Comparison of ENCODE assay signal across 8 mouse cellular contexts in the genomic region with DNA sequence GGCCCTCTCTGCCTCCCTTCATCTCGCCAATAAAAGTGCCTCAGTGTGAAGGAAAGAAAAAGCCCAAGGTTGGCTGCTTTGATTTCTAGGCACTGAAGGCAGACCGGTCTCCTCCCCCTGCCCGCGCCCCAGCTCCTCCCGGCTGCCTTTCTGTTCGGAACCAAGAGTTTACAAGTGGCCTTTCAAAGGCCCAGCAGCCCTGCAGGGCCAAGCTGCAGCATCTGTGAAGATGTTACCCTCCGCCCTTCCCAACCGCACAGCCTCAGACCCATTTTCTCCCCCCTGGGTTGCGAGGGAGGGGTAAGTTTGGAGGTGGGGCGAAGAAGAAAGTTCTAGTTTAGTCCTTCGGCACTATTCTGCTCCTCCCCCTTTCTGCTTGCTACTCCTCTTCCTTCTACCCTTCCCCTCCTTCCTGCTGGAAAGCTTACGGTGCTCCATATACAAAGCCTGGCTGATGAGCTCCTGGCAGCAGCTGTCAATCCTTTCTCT.
DNase-seq lines count a peak whose midpoint lies in the region; ATAC-seq and TF ChIP-seq lines count a peak whose summit lies in the region.

No protein-coding gene starts in this region.

- peak overlapping the region; percentile 43 for H3K4me3 ChIP-seq in kidney, adult 2 months (ENCODE audit: insufficient read depth, low read depth, low read length)
- peak overlapping the region; percentile 60 for H3K4me3 ChIP-seq in liver, embryonic 11.5 days (ENCODE audit: low read depth, low read length)
- peak overlapping the region; percentile 52 for H3K4me3 ChIP-seq in neural tube, embryonic 12.5 days

- TF ChIP-seq POLR2A in kidney, adult 2 months (IDR thresholded peaks at IDR 0.05; ENCODE audit: low read depth, low read length), result no peak

- H3K27ac ChIP-seq in kidney, adult 2 months (ENCODE audit: insufficient read depth, low read depth, low read length), result peak overlapping the region; percentile 97
- H3K27ac ChIP-seq in liver, embryonic 11.5 days (ENCODE audit: low read depth, low read length), result peak overlapping the region; percentile 70
- H3K27ac ChIP-seq in neural tube, embryonic 12.5 days, result peak overlapping the region; percentile 93; the same call in 1 of the 2 replicates

- peak overlapping the region; percentile 72 for H3K4me2 ChIP-seq in liver, embryonic 11.5 days
- peak overlapping the region; percentile 66 for H3K4me2 ChIP-seq in neural tube, embryonic 12.5 days (replicated peaks)

- no peak for TF ChIP-seq CTCF in kidney, adult 2 months (conservative IDR thresholded peaks at IDR 0.05; ENCODE audit: insufficient read depth, insufficient read length, low read depth, low read length)

- H3K36me3 ChIP-seq in kidney, adult 2 months (ENCODE audit: control insufficient read depth, insufficient read depth, low read length), result no peaks in the 10 kb centered on the region
- no peaks in the 10 kb centered on the region for H3K36me3 ChIP-seq in liver, embryonic 11.5 days (ENCODE audit: control insufficient read depth, insufficient read depth, low read length)
- H3K36me3 ChIP-seq in neural tube, embryonic 12.5 days, result no peaks in the 10 kb centered on the region

- no peaks in the 10 kb centered on the region for H3K9me3 ChIP-seq in liver, embryonic 11.5 days (ENCODE audit: control insufficient read depth, low read length)
- H3K9me3 ChIP-seq in neural tube, embryonic 12.5 days, result no peaks in the 10 kb centered on the region

- H3K9ac ChIP-seq in liver, embryonic 11.5 days (ENCODE audit: low read depth, low read length), result peak overlapping the region; percentile 37; the same call in 1 of the 2 replicates
- H3K9ac ChIP-seq in neural tube, embryonic 12.5 days, result peak overlapping the region; percentile 72; the same call in 1 of the 2 replicates

- 3% methylated on average over 12 of the region's 12 CpGs for WGBS in kidney, adult 2 months
- WGBS in liver, embryonic 11.5 days, result 5% methylated on average over 12 of the region's 12 CpGs
- 1% methylated on average over 12 of the region's 12 CpGs for WGBS in neural tube, embryonic 12.5 days

- peaks cover 26% of the 10 kb centered on the region for H3K4me1 ChIP-seq in kidney, adult 2 months (ENCODE audit: control insufficient read depth, insufficient read depth, low read length)
- H3K4me1 ChIP-seq in liver, embryonic 11.5 days (replicated peaks; ENCODE audit: control insufficient read depth, insufficient read depth, low read length), result peaks cover 9% of the 10 kb centered on the region
- peaks cover 22% of the 10 kb centered on the region for H3K4me1 ChIP-seq in neural tube, embryonic 12.5 days

- peak; percentile 24 for ATAC-seq in liver, embryonic 11.5 days (replicated peaks; ENCODE audit: low FRiP score)
- ATAC-seq in neural tube, embryonic 12.5 days (ENCODE audit: low FRiP score, low read depth), result no peak; the same call in none of the 2 replicates

- no peaks in the 10 kb centered on the region for H3K27me3 ChIP-seq in kidney, adult 2 months (replicated peaks; ENCODE audit: control insufficient read depth, insufficient read depth, low read length)
- peaks cover 2% of the 10 kb centered on the region; the same call in 1 of the 2 replicates for H3K27me3 ChIP-seq in liver, embryonic 11.5 days (replicated peaks; ENCODE audit: control insufficient read depth, insufficient read depth, low read length)
- no peaks in the 10 kb centered on the region for H3K27me3 ChIP-seq in neural tube, embryonic 12.5 days (replicated peaks)

- no peak for DNase-seq in kidney, adult 2 months
- DNase-seq in kidney, adult 9 months, result no peak
- peak; percentile 91 for DNase-seq in NIH3T3 (ENCODE audit: low read depth)
- peak; percentile 51 for DNase-seq in gastrocnemius, postnatal 10 days
- no peak for DNase-seq in liver, embryonic 11.5 days (ENCODE audit: low spot score)
- DNase-seq in adrenal gland, postnatal 10 days, result no peak
- no peak for DNase-seq in retina, embryonic 14.5 days (ENCODE audit: low spot score)

Comparison
In these comparisons a context has a peak if more than half of its experiments do, and no peak if none do; other contexts are left out.
1. DNase-seq: peak in NIH3T3 (single experiment) and gastrocnemius, postnatal 10 days (single experiment); none in kidney, adult 2 months (single experiment), kidney, adult 9 months (single experiment), liver, embryonic 11.5 days (single experiment), adrenal gland, postnatal 10 days (single experiment) and retina, embryonic 14.5 days (single experiment).
2. Peak in every context shown above with its lines, with median percentiles within 50 percentile points of each other: H3K27ac ChIP-seq and H3K4me3 ChIP-seq.